Mouse (Mus musculus) heart, postnatal 10 days (tissue): ENCODE data around the gene Phgdh. TPM values are rescaled to one million over a fixed set of nuclear protein-coding genes. Genes with fewer than 3 reads are reported as not detected.
A peak's percentile ranks its signal among the peaks of the same experiment; 100 is the strongest.

ENCODE experiments used
- DNase-seq, 2 experiments: peaks; one replicate each; pipeline ENCODE4 v3.0.0; 2021
- intact Hi-C: fragments of 180-260 bp; cut with DNase I; formaldehyde crosslinking; loops from one replicate; pipeline ENCODE4 v1.15.1; 2025
- total RNA-seq, 2 experiments: library from RNA; stranded (reverse); gene quantifications; 2 replicates each; pipeline ENCODE4 v1.2.3; 2021

Phgdh gene
- total RNA-seq, 2 experiments from 2014 or later = 5.9 to 7.4 TPM

DNA sequence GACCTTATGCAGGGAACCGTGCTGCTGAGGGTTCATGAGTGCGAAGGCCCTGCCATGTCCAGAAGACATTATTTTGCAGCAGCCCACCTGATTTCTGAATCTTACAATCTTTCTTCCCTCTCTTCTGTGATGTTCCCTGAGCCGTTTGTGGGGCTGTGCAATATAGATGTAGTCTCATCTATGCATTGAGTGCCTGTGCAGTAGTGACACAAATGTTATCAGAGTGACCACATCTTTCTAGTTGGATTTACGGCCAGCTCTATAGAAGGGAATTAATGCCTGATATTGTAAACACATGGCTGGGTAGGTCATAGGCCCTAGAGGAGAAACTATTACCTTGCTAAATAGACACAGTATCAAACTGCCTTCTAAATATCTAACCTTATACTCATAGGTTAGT lies 39.5 kb downstream of the Phgdh start:
- intact Hi-C loops = no loop called here
- no peak for DNase-seq

DNA sequence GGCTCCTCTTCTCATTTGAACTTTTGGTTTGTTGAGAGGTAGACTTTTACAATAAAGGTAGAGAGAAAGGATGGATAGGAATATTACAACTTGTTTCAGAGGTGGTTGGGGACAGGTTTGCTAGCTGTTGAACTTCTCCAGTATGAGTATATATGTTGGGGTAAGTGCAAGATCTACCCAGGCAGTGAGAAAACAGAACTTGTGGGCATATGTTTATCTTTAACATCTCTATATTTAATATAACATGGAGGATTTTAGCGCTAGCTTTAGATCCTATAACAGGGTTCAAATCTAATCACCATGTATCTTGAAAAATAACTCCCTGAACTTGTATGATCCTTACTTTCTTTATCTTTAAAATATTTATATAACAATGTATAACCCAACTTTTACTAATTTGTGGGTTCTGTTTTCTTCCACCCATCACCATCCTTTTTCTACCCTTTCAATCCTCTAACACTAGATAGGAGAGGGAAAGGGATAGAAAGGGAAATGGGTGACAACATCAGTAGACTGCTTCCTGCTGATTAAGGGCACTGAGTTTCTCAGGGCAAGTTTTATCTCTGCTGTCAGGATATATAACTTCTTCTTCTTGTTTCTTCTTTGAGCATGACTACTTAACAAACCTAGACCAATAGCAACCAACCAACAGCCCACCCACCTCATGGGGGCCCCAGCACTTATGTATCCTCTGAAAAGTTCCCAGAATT lies 40.2 kb downstream of the Phgdh start:
- no peak for DNase-seq
- intact Hi-C loops = no loop called here

DNA sequence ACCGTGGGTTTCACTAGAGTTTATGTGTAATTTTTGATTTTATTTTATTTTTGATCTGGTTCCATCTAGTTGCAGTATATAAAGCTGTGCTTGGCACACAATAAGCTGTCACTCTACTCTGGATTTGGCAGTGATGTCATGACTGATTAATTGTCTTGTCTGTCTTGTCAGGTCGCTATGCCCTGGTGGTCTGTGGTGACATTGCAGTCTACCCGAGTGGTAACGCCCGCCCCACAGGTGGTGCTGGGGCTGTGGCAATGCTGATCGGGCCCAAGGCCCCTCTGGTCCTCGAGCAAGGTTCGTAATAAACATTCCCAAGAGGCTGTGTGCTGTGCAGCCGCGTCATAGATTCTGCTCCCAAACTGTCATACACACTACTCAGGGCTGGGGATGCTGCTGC lies 43.8 kb downstream of the Phgdh start:
- intact Hi-C loops = no loop called here
- DNase-seq = no peak

DNA sequence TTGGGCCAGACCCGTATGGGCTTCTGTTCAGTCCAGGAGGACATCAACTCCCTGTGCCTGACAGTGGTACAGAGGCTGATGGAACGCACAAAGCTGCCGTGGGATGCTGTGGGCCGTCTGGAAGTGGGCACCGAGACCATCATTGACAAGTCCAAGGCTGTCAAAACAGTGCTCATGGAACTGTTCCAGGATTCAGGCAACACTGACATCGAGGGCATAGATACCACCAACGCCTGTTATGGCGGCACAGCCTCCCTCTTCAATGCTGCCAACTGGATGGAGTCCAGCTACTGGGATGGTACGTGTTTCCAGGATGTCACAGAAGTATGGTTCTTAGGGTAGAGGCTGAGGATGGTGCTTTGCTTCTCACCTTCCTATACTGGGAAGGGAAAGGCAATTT lies 48.7 kb downstream of the Phgdh start:
- intact Hi-C loops = no loop called here
- DNase-seq = no peak

DNA sequence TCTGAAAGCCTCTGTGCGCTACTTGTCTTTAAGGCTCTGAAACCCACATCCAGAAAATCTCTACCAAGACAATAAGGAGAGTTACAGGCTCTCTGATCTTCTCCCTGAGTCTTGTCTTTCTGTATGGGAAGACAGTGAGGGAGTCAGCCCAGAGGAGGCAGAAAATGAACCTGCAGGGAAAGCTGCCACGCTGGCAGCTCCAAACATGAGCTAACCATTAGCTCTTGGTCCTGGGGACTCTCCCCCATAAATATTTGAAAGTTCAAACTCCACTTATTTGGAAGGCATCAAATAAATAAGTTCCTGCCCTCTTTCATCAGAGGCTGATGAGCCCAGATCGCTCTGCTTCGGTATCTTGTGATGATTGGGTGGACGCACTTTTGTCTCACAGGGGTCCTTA lies 56.6 kb downstream of the Phgdh start:
- intact Hi-C loops = loop anchor here (5.0 kb wide), 1 partner anchor 41 kb away; no protein-coding TSS in a partner anchor
- DNase-seq = no peak

DNA sequence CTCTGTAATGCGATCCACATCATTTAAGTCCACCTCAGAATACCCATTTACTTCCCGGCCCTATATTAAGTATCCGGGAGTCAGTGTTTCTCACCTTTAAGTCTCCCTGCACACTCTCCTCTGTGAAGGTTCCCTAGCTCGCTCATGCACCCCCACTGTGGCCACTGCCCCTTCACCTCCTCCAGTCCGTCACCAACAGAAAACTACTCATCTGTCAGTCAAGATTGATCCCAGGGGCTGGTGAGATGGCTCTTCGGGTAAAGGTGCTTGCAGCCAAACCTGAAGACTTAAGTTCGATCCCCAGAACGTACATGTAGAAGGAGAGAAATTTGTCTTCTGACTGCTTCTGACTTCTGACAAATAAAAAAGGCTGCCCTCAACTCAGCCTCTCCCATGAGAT lies 57.4 kb downstream of the Phgdh start:
- DNase-seq = no peak
- intact Hi-C loops = loop anchor here (5.0 kb wide), 1 partner anchor 40 kb away; no protein-coding TSS in a partner anchor

DNA sequence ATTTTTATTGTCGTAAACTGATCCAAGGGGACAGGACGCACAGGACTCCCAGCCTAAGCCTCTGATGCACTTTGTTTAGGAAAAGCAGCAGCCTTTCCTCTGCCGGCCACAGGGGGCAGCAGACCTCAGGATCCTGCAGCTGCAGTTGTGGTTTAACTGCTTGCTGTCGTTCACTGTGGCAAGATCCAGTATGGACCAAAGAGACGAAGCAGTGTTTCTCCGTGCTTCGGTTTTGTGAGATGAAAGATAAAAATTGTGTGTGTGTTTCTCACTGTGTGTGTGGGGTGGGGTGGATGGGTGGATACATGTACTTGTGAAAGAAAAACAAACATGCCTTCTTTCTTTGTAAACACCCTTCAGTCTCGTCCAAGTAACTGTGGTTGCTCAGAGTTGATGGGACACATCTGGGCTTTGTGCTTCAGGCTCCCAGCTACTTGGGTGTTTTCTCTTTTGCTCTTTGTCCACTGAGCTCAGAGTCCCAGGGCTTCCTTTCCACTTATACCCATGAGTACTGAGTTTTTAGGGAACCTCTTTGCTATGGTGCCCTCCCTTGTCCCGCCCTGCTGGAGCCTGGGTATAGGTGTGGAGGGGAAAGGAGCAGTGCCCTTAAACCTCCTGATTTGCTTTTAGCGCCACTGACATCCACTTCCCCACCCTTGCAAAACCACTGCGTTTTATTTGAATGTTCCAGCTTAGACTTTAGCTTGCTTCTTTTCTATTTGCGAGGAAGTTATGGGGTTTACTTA lies 58.7 kb downstream of the Phgdh start:
- intact Hi-C loops = loop anchor here (5.0 kb wide), 1 partner anchor 39 kb away; no protein-coding TSS in a partner anchor
- DNase-seq = peak; percentile 80 to 81

DNA sequence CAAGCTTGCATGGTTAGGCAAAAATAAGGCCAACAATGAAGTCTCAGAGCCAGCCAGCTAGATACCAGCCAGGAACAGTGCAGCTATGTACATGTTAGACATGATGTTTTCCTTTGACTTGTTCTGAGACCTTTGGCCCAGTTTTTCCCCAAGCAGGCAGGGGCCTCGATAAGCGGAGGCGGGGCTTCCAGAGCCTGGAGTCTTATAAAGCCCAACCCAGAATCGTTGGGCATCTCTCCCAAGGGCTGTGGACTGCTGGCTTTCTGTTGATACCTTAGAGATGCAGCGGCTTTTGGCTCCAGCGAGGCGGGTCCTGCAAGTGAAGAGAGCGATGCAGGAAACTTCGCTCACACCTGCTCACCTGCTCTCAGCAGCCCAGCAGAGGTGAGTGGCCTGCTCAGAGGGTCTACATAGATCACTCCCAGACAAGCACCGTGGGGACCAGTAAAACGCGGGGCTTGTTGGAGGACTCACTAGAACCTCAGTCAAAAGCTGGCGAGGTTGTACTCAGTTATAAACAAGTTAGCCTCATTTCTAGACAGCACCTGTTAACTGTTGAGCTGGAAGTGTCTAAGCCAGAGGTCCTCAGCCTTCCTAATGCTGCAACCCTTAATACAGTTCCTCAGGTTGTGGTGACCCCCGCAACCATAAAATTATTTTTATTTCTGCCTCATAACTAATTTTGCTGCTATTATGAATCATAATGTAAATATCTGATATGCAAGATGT lies 59.4 kb downstream of the Phgdh start, which contains the start of gene Hmgcs2:
Gene Hmgcs2 (plus strand): TSS at position 232 of the 729 bp plus-strand sequence.
- intact Hi-C loops = loop anchor here (5.0 kb wide), 1 partner anchor 38 kb away; no protein-coding TSS in a partner anchor
- DNase-seq = peak; percentile 77 to 84

DNA sequence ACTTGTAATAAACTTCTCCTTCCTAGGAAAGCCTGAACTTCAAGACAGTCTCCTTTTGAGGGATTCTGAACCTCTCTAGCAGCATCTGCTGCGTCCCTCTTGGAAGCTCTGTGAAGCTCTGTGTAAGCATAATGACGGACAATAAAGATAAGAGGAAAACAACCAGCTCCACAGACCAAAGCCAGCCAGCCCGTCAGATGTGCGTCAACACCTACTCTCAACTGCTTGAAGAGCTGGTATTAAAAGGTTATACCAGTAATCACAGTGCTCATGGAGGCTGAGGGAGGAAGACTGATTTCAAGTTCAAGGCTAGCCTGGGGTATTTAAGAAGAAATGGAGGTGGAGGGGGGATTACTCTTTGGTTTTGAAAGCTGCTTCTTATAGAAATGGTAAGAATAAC lies 60.1 kb downstream of the Phgdh start:
- peak; percentile 45 for DNase-seq

DNA sequence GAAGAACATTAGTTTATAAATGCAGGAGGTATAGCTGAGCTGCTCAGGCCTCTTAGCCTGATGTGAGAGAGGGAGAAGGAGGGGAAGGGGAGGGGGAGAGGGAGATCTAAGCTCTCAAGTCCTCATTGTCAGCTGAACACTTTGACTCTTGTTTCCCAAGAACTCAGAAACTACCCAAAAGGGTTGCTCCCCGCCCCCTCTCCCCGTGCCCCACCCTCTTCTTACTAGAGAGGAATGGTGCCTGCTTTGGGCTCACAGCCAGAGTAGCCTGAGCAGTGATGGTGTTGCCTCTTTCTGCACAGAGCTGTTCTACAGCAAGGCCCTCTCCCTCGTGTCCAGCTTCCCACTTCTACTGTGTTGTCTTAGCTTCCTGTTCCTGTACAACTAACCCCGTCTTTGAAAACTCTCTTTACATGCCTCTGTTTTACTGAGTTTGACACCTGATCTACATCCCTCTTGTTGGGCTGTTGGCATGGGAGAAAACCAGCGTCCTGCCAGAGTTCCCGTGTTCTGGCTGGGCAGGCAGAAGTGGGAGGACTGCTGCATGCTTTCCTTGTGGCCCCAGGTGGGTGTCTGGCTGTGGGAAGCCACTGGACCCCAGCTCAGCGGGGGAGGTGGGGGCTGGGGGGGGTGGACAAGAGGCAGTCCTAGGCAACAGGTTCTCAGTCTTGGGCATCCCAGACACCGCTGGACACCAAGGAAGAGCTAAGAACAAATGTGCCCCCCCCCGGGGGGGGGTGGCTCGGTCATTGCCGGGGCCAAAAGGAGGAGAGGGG lies 66.0 kb downstream of the Phgdh start:
- DNase-seq = no peak
- intact Hi-C loops = no loop called here

More for the DNA sequence above, 60.1 kb downstream of the Phgdh start:
- intact Hi-C loops = loop anchor here (5.0 kb wide), 1 partner anchor 37 kb away; no protein-coding TSS in a partner anchor

DNA sequence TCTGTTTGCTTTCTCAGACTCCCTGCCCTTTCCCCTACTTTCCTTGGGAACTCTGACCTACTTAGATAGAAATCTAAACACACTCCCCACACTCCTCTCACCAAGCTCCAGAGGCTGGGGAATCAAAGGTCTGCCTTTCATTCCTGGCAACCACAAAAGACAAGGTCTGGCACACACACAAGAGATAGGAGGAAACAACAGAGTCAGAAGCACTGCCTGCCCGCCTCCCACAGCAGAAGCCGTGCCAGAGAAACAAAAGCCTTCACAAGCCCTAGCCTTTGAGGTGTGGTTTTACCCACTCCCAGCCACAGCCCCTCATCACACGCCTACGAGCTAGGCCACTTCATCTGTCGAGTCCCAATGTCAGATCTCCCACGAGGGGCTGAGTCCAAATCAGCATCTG lies 72.5 kb downstream of the Phgdh start:
- DNase-seq = peak; percentile 62 to 68
- intact Hi-C loops = no loop called here

Other genes starting within 250 kb of the Phgdh start
- under 1 TPM in 1 of 2 experiments, not detected in 1; 0.10 TPM for gene Adam30, start 179.4 kb downstream of the Phgdh start, total RNA-seq
- not detected for gene Reg4, start 117.8 kb downstream of the Phgdh start, total RNA-seq
- gene Hmgcs2, start 59.6 kb downstream of the Phgdh start, total RNA-seq = 100 to 1,000 TPM; 183 to 241 TPM
- 1 to 10 TPM; 7.9 to 8.6 TPM for gene Zfp697, start 42.5 kb upstream of the Phgdh start, total RNA-seq
- gene Gm4450, start 117.1 kb upstream of the Phgdh start, total RNA-seq = not detected
- gene Hsd3b4, start 170.5 kb upstream of the Phgdh start, total RNA-seq = not detected
- not detected for gene Gm10681, start 248.8 kb upstream of the Phgdh start, total RNA-seq